Mouse (Mus musculus) gastrocnemius, postnatal 14 days (tissue): ENCODE measurements at regions not wholly inside any gene's neighbourhood (a gene's known extent, or its start where the extent isn't known, plus 50 kb on each side); places are given as distances from the start of the nearest gene placed in this dataset.
"Not testable (repeated sequence)": the region's sequence is repeated elsewhere in the genome, so short reads cannot be mapped to it uniquely, and the experiment has no call there.

Experiments
- DNase-seq: peaks from one replicate; pipeline ENCODE4 v3.0.0; 2021; ENCODE audit warnings: mixed read lengths
- intact Hi-C: fragments of 180-260 bp; cut with DNase I; formaldehyde crosslinking; loops from one replicate; pipeline ENCODE4 v1.15.1; 2025; ENCODE audit warnings: low total_unique reads

GRCm38 (mm10) chr4:124400741-124401140 is 209.9 kb downstream of the 3100002H09Rik start:
- intact Hi-C loops = no loop called here
- no peak for DNase-seq

GRCm38 (mm10) chr4:124400136-124400675 is 210.4 kb downstream of the 3100002H09Rik start:
- no peak for DNase-seq
- intact Hi-C loops = no loop called here

- intact Hi-C loops = no loop called here
- DNase-seq = no peak
Measured at GRCm38 (mm10) chr4:124398354-124398753, 212.2 kb downstream of the 3100002H09Rik start.

- DNase-seq = no peak
- intact Hi-C loops = no loop called here
Measured at GRCm38 (mm10) chr4:124396566-124397283, 213.9 kb downstream of the 3100002H09Rik start.

GRCm38 (mm10) chr4:124395966-124396395 is 214.6 kb downstream of the 3100002H09Rik start:
- intact Hi-C loops = no loop called here
- DNase-seq = no peak

GRCm38 (mm10) chr4:124395069-124395965 is 215.3 kb downstream of the 3100002H09Rik start:
- DNase-seq = no peak
- intact Hi-C loops = no loop called here

- intact Hi-C loops = no loop called here
- DNase-seq = no peak
Measured at GRCm38 (mm10) chr4:124393595-124393994, 217.0 kb downstream of the 3100002H09Rik start.

GRCm38 (mm10) chr4:124389067-124389466 is 221.5 kb downstream of the 3100002H09Rik start:
- intact Hi-C loops = no loop called here
- DNase-seq = no peak

- intact Hi-C loops = no loop called here
- DNase-seq = no peak
Measured at GRCm38 (mm10) chr4:124385106-124386055, 225.2 kb downstream of the 3100002H09Rik start.

GRCm38 (mm10) chr4:124376504-124376903 is 234.1 kb downstream of the 3100002H09Rik start:
- intact Hi-C loops = no loop called here
- no peak for DNase-seq

GRCm38 (mm10) chr4:124375581-124375980 is 235.0 kb downstream of the 3100002H09Rik start:
- DNase-seq = no peak
- intact Hi-C loops = no loop called here

GRCm38 (mm10) chr4:124368831-124369230 is 241.8 kb downstream of the 3100002H09Rik start:
- no peak for DNase-seq
- intact Hi-C loops = no loop called here

- intact Hi-C loops = no loop called here
- no peak for DNase-seq
Measured at GRCm38 (mm10) chr4:124368085-124368484, 242.5 kb downstream of the 3100002H09Rik start.

- no peak for DNase-seq
- intact Hi-C loops = no loop called here
Measured at GRCm38 (mm10) chr4:124360578-124360908, 250.1 kb downstream of the 3100002H09Rik start.

GRCm38 (mm10) chr4:124359707-124360577 is 250.7 kb downstream of the 3100002H09Rik start:
- intact Hi-C loops = no loop called here
- no peak for DNase-seq

GRCm38 (mm10) chr4:124358456-124358855 is 252.1 kb downstream of the 3100002H09Rik start:
- intact Hi-C loops, DNase-seq: not testable (repeated sequence)

GRCm38 (mm10) chr4:124350361-124350760 is 260.2 kb downstream of the 3100002H09Rik start:
- intact Hi-C loops = no loop called here
- no peak for DNase-seq

GRCm38 (mm10) chr4:124349610-124350295 is 260.9 kb downstream of the 3100002H09Rik start:
- DNase-seq = no peak
- intact Hi-C loops = no loop called here
